In genomic region chr1:191125811-191126638, GRCm38 (mm10) we compare ENCODE assay signal across 8 mouse cellular contexts. TPM values are rescaled to one million over a fixed set of nuclear protein-coding genes. Genes with fewer than 3 reads are reported as not detected.
DNase-seq lines count a peak whose midpoint lies in the region; ATAC-seq lines count a peak whose summit lies in the region.

No protein-coding gene starts in this region.

- H3K4me3 ChIP-seq in neural tube, embryonic 12.5 days: peak overlapping the region; percentile 24; the same call in 1 of the 2 replicates

- peaks cover 4% of the 10 kb centered on the region; the same call in 1 of the 2 replicates for H3K9me3 ChIP-seq in neural tube, embryonic 12.5 days

- H3K27me3 ChIP-seq in neural tube, embryonic 12.5 days (replicated peaks): peaks cover 12% of the 10 kb centered on the region

- H3K9ac ChIP-seq in neural tube, embryonic 12.5 days: 0 out of 2 replicates have a peak overlapping the region, but pooled peaks have one; percentile 17

- WGBS in neural tube, embryonic 12.5 days: 16% methylated on average over 38 of the region's 38 CpGs

- no peaks in the 10 kb centered on the region for H3K4me1 ChIP-seq in neural tube, embryonic 12.5 days

- DNase-seq in 3134 (ENCODE audit: extremely low read depth, insufficient read length, low spot score) (peak; percentile 58), WW6 (ENCODE audit: low read depth, low spot score) (peak; percentile 59)
- DNase-seq in embryo, embryonic 11.5 days (ENCODE audit: low read depth, low spot score): peak; percentile 13
- DNase-seq in heart, adult 18-20 months: peak; percentile 72 to 79
- peak; percentile 24 for DNase-seq in kidney, adult 11 months
- DNase-seq in lung, adult 18-20 months: peak; percentile 56 to 60
- DNase-seq in thymus, postnatal 0 days (ENCODE audit: low spot score): peak; percentile 65

- peak overlapping the region; percentile 58 for H3K4me2 ChIP-seq in neural tube, embryonic 12.5 days (replicated peaks)

- no peaks in the 10 kb centered on the region for H3K36me3 ChIP-seq in neural tube, embryonic 12.5 days

- no peak overlapping the region for H3K27ac ChIP-seq in neural tube, embryonic 12.5 days

- peak; percentile 72 for ATAC-seq in neural tube, embryonic 12.5 days (ENCODE audit: low FRiP score, low read depth)

RNA-seq across cellular contexts. Expression of gene Batf3, which starts 28.4 kb away (rescaled TPM):
- under 1 TPM; 0.25 to 0.93 TPM for total RNA-seq in heart, adult 18-20 months (2021)
- 2.8 and 4.2 TPM in 2 replicates for polyA plus RNA-seq in neural tube, embryonic 12.5 days (2016; fragmentation: Nextera tagmentation; extraction: Ambion mirVana)
- 3.2 and 3.6 TPM in 2 replicates for polyA plus RNA-seq in thymus, postnatal 0 days (2015; fragmentation: Nextera tagmentation; extraction: Ambion mirVana)

RNA-seq across cellular contexts. Expression of gene Fam71a, which starts 38.6 kb away (rescaled TPM):
- not detected for total RNA-seq in heart, adult 18-20 months (2021)
- not detected in 2 replicates for polyA plus RNA-seq in neural tube, embryonic 12.5 days (2016; fragmentation: Nextera tagmentation; extraction: Ambion mirVana)
- polyA plus RNA-seq in thymus, postnatal 0 days (2015; fragmentation: Nextera tagmentation; extraction: Ambion mirVana): not detected in 2 replicates

Comparison
In these comparisons a context has a peak if more than half of its experiments do, and no peak if none do; other contexts are left out.
1. DNase-seq: peak in every context shown above with its lines; median percentile 76 in heart, adult 18-20 months; 65 in thymus, postnatal 0 days; 59 in WW6; 58 in 3134; 58 in lung, adult 18-20 months; 24 in kidney, adult 11 months; 13 in embryo, embryonic 11.5 days.